Mouse (Mus musculus) hindlimb bud, embryonic 11.5 days (tissue): Measurements from ENCODE around the gene Lsm11.

Experiments used
- DNase-seq: peaks from one replicate; pipeline ENCODE4 v3.0.0-alpha.2; 2012; ENCODE audit warnings: low read depth, low spot score; ENCODE audit errors: extremely low spot score

Gene Lsm11

DNA sequence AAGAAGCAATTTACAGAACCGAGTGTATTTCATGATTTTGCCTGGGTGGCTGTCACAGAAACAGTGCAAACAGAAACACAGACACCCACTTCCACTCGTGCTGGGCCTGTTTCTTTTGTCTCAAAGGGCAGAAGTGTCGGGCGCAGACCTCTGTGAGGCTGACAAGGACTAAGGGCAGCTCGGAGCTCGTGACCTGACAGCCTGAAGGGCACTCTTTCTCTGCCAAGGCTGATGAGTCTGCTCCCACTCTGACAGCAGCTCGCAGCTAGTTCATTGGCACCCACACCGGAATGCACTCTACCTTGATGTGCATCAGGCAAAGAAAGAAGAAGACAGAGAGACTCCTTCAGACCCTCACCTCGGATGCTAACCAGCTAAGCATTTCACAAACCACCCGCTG lies 15.2 kb downstream of the Lsm11 start:
- DNase-seq: no peak

DNA sequence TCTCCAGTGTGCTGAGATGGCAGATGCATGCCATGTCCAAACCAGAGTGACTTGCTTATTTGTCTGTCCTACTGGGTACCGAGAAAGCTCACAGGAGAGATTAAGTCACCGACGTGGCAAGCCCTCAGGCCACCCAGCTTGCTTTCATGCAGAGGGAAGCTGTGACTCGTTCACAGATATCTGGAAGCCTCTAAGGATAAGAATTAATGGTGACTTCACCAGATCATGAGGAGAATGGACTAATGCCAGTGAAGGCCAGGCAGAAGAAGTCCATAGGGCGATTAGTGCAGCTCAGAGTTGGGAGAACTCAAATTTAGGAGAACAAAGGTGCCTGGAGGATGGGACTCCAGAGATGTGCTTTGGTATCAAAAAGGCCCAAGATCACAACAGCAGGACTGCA lies 17.3 kb downstream of the Lsm11 start:
- no peak for DNase-seq

DNA sequence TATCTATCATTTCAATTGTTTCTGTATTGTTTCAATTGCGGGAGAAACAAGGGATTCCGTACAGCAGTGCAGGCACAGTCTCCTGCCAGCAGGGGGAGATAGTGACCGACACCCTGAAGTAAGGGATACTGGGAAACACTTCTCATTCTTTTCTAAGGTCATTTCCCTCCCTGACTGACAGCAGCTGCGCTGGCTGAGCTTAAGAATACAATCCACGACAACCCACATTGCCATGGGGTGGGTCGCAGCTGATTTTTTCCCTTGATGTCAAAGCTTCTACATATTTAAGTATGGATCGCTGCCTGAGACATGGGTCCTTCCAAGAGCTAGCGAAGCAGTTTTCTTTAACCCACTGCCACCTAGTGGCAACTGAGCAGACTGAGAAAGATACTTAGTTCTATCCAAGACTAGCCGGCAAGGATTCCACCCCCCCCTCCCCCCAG lies 18.1 kb downstream of the Lsm11 start:
- DNase-seq: peak; percentile 94

DNA sequence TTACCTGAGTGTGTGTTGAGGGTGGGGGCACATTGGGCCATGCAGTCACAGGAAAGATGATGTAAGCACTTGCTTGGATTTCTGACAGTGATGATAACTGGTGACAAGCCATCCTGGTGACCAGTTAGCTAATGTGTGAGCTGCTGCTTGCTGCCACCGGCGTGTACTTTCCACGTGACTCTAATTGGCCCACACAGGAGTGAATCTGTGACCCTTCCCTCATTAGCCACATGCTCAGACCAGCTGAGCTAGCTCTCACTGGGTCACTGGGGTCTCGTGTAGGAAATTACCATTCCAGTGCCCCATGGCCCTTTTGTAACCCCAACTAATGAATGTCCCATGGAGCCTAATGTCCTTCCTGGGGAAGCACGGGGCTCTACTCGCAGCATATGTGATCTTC lies 19.3 kb downstream of the Lsm11 start:
- DNase-seq: no peak

DNA sequence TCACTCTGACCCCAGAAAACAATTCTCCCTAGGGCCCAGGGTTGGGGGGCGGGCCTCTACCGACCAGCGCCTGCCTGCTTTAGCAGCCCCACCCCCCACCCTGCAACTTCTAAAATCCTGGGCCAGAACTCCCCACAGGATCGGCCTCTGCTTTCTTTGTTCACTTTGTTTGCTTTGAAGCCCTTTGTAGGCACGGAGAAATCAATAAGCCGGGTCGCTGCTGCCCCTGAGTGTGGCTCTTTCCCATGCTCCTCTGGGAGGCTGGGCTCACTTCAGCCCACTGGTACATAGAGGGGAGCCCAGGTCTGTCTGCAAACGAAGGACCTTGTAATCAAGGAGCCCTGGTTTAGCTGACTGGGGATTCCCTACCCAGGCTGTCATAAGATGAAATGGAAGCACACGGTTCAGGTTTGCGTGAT lies 23.2 kb downstream of the Lsm11 start:
- no peak for DNase-seq

DNA sequence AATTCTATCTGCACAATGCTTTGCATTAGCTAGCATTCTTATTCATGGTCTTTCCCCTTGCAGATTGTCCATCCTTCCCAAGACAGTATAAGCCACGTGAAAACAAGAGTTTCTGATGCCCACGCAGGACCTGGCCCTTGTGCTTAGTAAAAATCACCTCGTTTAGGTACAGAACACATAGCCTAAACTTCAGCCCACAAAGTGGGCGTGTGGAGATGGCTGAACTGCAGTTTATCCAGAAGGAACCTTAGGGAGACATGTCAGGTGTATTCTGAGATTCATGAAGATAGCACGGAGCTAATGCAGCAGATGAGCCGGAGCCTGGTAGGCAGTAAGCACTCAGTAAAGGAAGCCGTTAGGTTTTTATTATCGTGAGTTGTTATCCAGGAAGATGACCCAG lies 23.7 kb downstream of the Lsm11 start:
- no peak for DNase-seq

DNA sequence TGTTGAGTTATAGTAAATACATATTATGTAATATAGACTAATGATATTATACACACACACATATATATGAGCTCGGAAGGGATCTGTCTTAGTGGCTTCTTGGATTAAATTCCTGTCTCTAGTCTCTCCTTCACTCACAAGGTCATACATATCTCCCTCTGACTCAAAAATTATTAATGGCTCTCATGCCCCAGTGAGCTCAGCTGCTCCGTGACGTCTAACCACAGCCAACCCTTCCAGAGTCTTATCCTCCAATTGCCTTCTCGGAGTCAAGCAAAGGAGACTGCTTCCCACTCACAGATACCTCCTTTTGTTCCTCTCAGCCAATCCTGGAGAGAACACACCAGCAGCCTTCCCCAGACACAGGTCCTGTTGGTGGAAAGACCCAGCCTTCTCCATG lies 25.9 kb downstream of the Lsm11 start:
- DNase-seq: no peak

DNA sequence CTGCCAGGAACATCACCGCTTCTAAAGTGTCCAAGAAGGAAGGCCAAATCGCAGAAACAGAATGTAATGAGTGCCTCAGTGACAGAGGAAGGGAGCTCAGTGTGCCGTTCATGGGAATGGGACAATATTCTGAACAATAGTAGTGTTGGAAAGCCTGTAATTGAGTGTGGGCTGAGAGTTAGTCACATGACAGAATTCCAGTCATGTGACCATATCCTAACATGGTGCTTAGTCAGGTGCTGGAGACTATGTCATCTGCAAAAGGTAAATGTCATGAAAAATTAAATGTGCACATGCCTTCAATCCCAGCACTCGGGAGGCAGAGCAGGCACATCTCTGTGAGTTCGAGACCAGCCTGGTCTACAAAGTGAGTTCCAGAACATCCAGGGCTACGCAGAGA lies 26.7 kb downstream of the Lsm11 start:
- no peak for DNase-seq

DNA sequence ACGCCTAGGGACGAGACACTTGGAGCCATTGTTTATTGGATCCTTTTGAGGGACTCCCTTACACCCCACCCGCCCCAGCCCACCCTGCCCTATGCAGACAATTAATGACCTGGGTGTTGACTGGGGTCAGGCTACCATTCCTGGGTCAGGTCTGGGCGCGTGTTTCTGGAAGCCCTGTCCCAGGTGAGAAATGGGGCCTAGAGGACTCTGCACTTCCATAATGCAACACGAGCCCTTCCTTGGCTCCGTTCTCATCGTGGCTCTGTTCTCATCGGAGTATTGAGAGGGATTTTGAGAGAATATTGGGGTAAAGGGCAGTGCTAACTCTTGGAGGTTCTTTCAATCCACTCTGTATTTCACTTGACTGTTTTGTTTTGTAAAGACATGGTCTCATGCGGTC lies 28.5 kb downstream of the Lsm11 start:
- no peak for DNase-seq

DNA sequence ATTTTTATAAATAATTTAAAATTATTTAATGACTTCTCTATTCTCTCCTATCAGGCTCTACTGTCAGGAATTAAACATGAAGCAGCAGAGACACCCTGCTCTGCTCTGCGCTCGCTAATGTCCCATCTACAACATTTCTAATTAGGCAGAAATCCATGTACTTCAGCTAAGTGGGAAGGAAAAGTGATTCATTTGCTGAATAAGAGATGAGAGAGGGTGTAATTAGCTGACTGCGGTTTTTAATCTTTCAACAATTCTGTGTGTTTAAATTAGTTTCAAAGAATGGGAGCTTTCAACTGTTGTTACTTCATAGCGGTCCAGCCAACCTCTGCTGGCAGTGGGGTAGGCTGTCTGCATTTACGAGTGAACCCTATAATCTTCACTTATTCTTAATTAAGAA lies 34.0 kb downstream of the Lsm11 start:
- no peak for DNase-seq

DNA sequence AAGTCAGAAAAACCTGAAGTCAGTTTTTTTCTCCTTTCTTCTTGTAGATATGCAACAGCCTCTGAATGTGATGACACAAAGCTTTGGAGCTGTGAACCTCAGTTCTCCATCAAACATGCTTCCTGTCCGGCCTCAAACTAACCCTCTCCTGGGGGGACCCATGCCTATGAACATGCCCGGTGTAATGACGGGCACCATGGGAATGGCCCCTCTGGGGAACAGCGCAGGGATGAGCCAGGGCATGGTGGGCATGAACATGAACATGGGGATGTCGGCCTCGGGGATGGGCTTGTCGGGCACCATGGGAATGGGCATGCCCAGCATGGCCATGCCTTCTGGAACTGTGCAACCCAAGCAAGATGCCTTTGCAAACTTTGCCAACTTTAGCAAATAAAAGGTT lies 35.8 kb downstream of the Lsm11 start:
- no peak for DNase-seq

DNA sequence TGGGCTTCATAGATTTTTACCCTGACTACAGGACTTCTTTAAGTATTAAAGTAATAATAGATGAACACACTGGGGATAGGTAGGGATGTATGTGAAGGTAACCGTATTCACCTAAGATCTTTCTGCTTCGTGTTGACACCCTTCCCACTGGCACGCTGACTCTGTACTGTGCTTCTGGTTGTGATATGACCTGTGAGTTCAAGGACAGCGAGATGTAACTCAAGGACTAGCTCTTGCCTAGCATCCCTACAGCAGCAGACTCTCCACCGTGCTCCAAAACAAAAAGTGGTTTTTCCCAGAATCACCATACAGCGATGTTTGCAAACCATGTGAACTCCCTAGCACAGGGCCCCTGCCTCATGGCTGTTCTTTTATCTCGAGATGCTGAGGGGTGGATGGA lies 36.7 kb downstream of the Lsm11 start:
- DNase-seq: no peak

DNA sequence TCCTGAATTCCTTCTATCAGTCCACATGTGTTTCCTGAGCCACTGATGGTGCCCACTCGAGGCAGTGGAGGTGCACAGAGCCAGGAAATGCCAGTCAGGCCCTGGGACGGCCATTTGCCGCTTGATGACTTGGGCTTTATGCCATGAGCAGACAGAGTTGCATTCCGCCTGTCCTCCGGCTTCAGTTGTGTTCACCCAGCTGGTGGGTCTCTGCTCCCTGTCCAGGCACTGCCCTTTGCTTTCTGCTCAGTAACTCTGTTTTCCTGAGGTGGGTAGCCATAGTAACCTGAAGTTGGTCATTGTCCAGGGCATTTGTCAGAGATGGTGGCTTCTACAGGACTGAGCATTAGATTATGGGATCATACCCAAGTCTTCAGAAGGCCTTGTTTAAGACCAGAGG lies 37.4 kb downstream of the Lsm11 start:
- DNase-seq: no peak

DNA sequence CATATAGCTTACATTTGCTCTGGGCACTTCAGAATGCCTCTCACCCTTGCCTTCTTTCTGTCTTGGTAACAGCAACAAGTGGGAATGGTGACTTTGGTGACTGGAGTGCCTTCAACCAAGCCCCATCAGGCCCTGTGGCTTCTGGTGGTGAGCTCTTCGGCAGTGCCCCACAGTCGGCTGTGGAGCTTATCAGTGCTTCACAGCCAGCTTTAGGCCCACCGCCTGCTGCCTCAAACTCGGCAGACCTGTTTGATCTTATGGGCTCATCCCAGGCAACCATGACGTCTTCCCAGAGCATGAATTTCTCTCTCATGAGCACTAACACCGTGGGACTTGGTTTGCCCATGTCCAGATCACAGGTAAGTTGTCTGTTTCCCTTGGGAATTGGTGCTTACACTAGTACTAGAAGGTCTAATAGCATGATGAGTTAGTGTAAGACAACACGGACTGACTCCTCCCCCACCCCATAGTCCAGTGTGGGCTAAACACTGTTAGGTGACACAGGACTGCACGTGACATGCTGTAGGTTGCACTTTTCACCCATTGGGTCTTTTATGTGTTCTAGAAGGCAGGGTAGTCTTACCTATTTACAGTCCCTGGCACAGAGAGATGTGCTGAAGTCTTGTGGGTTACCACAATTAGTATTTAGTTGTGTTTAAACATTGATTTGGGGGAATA lies 38.5 kb downstream of the Lsm11 start:
- DNase-seq: no peak

DNA sequence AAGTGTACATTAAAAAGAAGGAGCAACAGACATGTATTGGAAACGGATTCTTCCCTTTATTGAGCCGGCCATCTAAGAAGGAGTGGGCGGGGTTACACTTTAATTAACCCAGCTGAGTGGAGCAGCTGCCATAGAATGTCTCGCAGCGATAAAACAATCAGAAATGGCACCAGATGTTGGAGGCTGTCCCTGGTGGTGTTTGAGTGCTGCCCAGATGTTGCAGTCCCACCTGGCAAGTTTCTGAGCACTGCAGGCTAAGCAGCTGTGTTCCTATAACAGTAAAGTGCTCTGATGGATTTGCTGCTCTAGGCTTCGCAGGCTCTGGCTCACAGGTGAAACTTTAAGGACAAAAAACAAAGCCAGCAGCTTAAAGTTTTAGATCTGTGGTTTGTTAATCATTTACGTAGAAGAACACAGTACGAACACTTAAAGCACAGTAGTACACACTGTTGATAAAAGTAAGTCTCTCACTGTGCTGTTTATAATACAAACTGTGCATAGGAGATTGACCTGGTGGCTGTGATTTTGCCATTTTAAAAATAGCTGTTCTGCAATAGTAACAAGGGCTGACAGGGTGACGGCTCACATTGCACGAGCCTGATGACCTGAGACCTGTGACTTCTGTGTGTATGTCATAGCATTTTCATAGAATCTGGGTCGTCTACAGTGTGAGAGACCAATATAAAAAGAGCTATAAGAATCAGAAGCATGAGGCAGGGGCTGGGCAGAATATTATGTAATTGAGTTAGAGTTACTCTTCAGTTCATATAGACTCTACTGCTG lies 44.3 kb downstream of the Lsm11 start:
- DNase-seq: no peak

DNA sequence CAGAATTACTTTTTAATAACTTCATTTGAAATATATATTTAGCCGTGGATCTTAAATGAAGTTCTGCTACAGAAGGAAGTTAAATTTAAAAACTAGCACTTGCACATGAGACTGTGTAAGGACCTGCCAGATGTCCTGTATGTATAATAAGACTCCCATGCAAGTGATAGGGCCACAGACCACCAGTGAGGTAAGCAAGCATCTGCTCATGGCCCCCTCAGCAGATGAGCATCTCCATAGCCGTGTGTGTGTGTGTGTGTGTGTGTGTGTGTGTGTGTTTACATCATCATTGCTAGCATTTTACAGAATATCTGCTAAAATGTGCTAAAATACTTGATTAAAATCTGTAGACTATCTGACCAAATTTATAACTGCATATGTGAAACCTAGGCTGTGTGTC lies 47.3 kb downstream of the Lsm11 start:
- DNase-seq: no peak

DNA sequence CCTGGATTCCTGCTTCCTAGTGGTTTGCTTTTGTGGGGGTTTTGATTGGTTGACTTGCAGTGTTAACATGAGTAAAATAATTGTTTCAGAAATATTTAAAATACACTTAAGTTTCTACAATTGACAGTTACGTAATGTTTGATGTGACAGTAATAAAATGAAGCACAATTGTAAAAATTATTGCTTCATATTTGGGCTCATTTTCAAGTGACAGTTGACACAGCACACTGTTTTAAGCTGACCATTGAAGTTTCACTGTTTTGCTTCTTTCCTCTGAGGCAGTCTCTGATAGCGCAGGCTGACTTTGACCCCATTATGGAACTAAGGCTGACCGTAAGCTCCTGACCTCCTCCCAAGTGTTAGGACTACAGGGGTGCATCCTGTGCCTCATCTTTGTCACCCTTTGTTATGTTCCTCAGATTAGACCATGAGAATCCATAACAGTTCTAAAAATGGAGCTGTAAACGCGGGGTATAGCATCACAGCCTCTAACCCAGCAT lies 51.8 kb downstream of the Lsm11 start:
- DNase-seq: no peak

DNA sequence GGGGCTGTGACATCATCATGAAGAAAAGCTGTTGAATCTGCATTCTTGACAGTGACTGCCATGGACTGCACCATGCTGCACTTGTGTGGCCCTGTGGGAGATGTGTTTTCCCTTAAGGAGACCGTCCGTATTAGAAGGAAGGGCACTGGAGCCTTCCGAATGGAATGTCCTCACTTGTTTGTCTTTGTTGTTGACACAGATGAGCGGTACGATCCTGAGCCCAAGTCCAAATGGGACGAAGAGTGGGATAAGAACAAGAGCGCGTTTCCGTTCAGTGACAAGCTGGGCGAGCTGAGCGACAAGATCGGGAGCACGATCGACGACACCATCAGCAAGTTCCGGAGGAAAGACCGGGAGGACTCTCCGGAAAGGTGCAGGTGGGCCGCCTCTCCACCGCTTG lies 54.3 kb downstream of the Lsm11 start:
- DNase-seq: no peak

DNA sequence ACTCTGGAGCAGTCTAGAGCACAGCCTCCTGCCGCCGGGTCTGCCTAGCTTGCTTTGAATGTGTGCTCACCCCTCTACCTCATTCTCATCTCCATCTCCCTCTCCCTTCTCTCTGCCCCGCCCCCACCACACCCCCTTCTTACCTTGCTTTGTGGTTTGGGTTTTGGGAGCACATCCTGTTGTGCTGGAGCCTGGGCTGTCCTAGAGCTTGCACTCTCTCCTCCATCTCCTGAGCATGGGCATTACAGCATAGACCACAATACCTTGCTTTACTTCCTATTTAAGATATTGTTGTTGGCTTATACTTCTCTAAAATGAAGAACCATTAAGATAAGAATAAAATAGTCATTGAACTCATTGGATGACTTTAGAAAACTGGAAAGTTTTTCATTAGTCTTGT lies 54.8 kb downstream of the Lsm11 start:
- DNase-seq: no peak

DNA sequence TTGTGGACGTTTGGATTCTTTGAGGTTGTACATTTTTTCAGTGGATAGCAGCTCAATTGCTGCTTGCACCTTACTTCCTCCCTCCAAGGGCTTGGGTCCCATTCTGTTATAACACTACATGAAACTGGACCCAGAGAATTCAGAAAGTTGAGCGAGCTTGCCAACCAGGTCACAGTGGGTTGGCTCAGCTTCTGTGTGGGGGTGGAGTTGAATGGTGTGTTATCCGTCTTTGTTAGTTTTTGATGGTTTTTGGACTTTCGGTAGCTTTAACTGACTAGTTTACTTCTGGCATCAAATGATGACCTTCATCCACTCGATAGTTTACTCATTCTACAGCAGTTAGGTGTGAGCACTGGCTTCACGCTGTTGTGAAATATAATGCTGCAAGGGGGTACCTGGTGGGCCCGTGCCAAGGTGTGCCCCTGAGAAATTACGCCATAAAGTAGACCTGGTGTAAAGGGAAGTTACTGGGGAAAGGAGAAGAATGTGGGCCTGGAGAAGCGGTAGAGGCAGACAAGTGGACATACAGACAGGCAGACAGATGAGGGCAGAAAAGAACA lies 56.2 kb downstream of the Lsm11 start:
- no peak for DNase-seq

DNA sequence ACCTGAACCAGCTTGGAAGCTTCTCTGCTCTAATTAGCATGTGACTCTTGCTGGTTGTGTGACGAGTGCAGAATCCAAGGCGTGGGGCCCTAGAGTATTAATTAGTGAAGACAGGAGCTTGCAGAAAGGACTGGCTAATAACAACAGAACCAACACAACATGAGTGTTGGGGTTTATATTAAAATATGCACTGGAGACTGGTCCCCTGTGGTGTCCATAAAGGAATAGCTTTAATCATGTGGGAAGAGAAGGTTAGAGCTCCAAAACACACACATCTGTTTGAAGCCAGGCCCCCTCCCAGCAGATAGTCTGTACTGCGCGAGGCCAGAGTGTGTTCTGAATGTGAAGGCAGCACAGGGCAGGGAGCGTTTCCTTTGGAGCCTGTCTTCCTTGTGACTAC lies 58.1 kb downstream of the Lsm11 start:
- DNase-seq: no peak

DNA sequence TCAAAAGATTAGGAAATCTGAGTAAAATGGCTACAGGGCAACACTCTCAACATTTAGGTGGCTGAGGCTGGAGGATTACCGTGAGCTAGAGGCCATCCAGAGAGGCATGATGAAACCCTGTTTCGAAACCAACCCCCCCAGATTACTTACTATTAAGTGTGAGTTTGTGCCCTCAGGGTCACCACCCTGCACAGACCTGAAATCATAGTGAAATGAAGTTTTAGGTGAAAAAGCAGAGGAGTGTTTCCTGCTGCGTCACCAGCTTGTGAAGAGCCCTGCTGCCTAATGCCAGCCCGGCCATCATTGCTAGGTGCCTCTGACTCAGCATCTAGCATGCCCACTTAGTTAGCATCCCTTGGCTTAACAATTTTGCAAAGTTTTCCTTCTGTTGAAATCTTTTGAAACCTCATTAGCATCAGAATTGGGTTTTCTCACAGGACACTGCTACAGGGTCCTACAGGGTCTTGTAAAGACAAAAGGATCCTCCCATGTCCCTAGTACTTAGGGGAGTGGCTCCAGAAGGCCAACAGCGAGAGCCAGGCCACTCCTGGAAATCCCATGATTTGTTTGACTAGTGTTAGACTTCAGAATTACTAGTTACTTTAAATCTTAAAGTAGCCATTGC lies 59.0 kb downstream of the Lsm11 start:
- no peak for DNase-seq
